Mouse (Mus musculus) MEL (cell line): ENCODE data around the gene Nelfcd. TPM values are rescaled to one million over a fixed set of nuclear protein-coding genes. Genes with fewer than 3 reads are reported as not detected.

ENCODE experiments used
- DNase-seq: peaks from one replicate; pipeline ENCODE4 v3.0.0; 2011; ENCODE audit warnings: low read depth, low spot score
- H3K27ac ChIP-seq: 2 replicates; pipeline ENCODE4 v1.5.1; 2012; ENCODE audit warnings: low read depth, mild to moderate bottlenecking, control low read depth, low read length, moderate library complexity; ENCODE audit not compliant: control insufficient read depth
- H3K27me3 ChIP-seq, 2 experiments: fragments of 150-350 bp in 1 of 2; sonication (generic) in 1 of 2; 2 replicates each; pipeline ENCODE4 v1.6.1; 2012; ENCODE audit warnings: low read length in 2 of 2, mild to moderate bottlenecking in 2 of 2, improper control_type of control experiment in 1 of 2, moderate library complexity in 1 of 2; ENCODE audit not compliant: insufficient read depth in 2 of 2, control insufficient read depth in 1 of 2
- H3K36me3 ChIP-seq, 2 experiments: 2 replicates each; pipeline ENCODE4 v1.6.1; 2012 to 2014; ENCODE audit warnings: low read length in 2 of 2, improper control_type of control experiment in 1 of 2, inconsistent platforms in 1 of 2, mild to moderate bottlenecking in 1 of 2; ENCODE audit not compliant: insufficient read depth in 2 of 2, control insufficient read depth in 1 of 2
- H3K4me1 ChIP-seq, 2 experiments: fragments of 150-350 bp in 1 of 2; sonication (generic) in 1 of 2; 2 replicates each; pipeline ENCODE4 v1.6.1; 2012; ENCODE audit warnings: low read length in 2 of 2, improper control_type of control experiment in 1 of 2, mild to moderate bottlenecking in 1 of 2; ENCODE audit not compliant: insufficient read depth in 2 of 2, control insufficient read depth in 1 of 2
- H3K4me3 ChIP-seq, 2 experiments: fragments of 150-350 bp in 1 of 2; sonication (generic) in 1 of 2; 2 replicates each; pipeline ENCODE4 v1.5.1; 2012; ENCODE audit warnings: low read depth in 2 of 2, low read length in 2 of 2, mild to moderate bottlenecking in 2 of 2, moderate library complexity in 2 of 2, control low read depth in 1 of 2, improper control_type of control experiment in 1 of 2; ENCODE audit not compliant: control insufficient read depth in 1 of 2, insufficient read depth in 1 of 2
- H3K79me2 ChIP-seq: 2 replicates; pipeline ENCODE4 v1.6.1; 2012; ENCODE audit warnings: mild to moderate bottlenecking, low read length, moderate library complexity; ENCODE audit not compliant: control insufficient read depth, poor library complexity, insufficient read depth
- H3K9ac ChIP-seq: 2 replicates; pipeline ENCODE4 v1.6.1; 2012; ENCODE audit warnings: low read depth, mild to moderate bottlenecking, control low read depth, low read length, moderate library complexity; ENCODE audit not compliant: control insufficient read depth, poor library complexity, severe bottlenecking
- H3K9me3 ChIP-seq: fragments of 150-350 bp; sonication (generic); replicated peaks from 2 replicates; pipeline ENCODE4 v1.6.1; 2012; ENCODE audit warnings: mild to moderate bottlenecking, low read length, improper control_type of control experiment, moderate library complexity; ENCODE audit not compliant: insufficient read depth
- CHD1 ChIP-seq: IDR thresholded peaks from 2 replicates; pipeline ENCODE4 v1.6.1; 2012; ENCODE audit warnings: low read depth, mild to moderate bottlenecking, inconsistent platforms, low read length, improper control_type of control experiment
- CHD2 ChIP-seq: IDR thresholded peaks from 2 replicates; pipeline ENCODE4 v1.6.1; 2011; ENCODE audit warnings: low read length, improper control_type of control experiment
- ELF1 ChIP-seq: IDR thresholded peaks from 2 replicates; pipeline ENCODE4 v1.6.1; 2014; ENCODE audit warnings: low read depth, mild to moderate bottlenecking, inconsistent platforms, low read length, improper control_type of control experiment, moderate library complexity
- GATA1 ChIP-seq: IDR thresholded peaks from 2 replicates; pipeline ENCODE4 v1.6.1; 2011; ENCODE audit warnings: low read depth, low read length, improper control_type of control experiment
- HCFC1 ChIP-seq: IDR thresholded peaks from 2 replicates; pipeline ENCODE4 v1.6.1; 2012; ENCODE audit warnings: low read depth, mild to moderate bottlenecking, inconsistent platforms, low read length, improper control_type of control experiment, moderate library complexity
- KAT2A ChIP-seq: conservative IDR thresholded peaks from 2 replicates; pipeline ENCODE4 v1.6.1; 2012; ENCODE audit warnings: low read depth, low read length, improper control_type of control experiment, inconsistent platforms
- MAX ChIP-seq: IDR thresholded peaks from 2 replicates; pipeline ENCODE4 v1.6.1; 2011; ENCODE audit warnings: low read length, improper control_type of control experiment
- MAZ ChIP-seq: IDR thresholded peaks from 2 replicates; pipeline ENCODE4 v1.6.1; 2012; ENCODE audit warnings: low read depth, mild to moderate bottlenecking, inconsistent platforms, low read length, improper control_type of control experiment
- MYB ChIP-seq: IDR thresholded peaks from 2 replicates; pipeline ENCODE4 v1.6.1; 2011; ENCODE audit warnings: mild to moderate bottlenecking, low read depth, low read length, improper control_type of control experiment
- MYC ChIP-seq: IDR thresholded peaks from 2 replicates; pipeline ENCODE4 v1.6.1; 2011; ENCODE audit warnings: low read depth, mild to moderate bottlenecking, low read length, improper control_type of control experiment, moderate library complexity
- NRF1 ChIP-seq: IDR thresholded peaks from 2 replicates; pipeline ENCODE4 v1.6.1; 2014; ENCODE audit warnings: low read depth, mild to moderate bottlenecking, inconsistent platforms, low read length, improper control_type of control experiment, moderate library complexity; ENCODE audit not compliant: poor library complexity, insufficient read depth, severe bottlenecking
- POLR2A ChIP-seq, 2 experiments: IDR thresholded peaks; 2 replicates each; pipeline ENCODE4 v1.6.1; 2011 to 2012; ENCODE audit warnings: low read length in 2 of 2, mild to moderate bottlenecking in 2 of 2, control low read depth in 1 of 2, improper control_type of control experiment in 1 of 2, low read depth in 1 of 2, moderate library complexity in 1 of 2; ENCODE audit not compliant: control insufficient read depth in 1 of 2, insufficient read depth in 1 of 2, poor library complexity in 1 of 2
- POLR2AphosphoS2 ChIP-seq: IDR thresholded peaks from 2 replicates; pipeline ENCODE4 v1.6.1; 2011; ENCODE audit warnings: low read length, improper control_type of control experiment
- RAD21 ChIP-seq: IDR thresholded peaks from 2 replicates; pipeline ENCODE4 v1.6.1; 2011; ENCODE audit warnings: mild to moderate bottlenecking, low read depth, low read length, improper control_type of control experiment
- SIN3A ChIP-seq: IDR thresholded peaks from 2 replicates; pipeline ENCODE4 v1.6.1; 2012; ENCODE audit warnings: low read length, improper control_type of control experiment, inconsistent platforms
- SMC3 ChIP-seq: IDR thresholded peaks from 2 replicates; pipeline ENCODE4 v1.6.1; 2011; ENCODE audit warnings: low read depth, low read length, improper control_type of control experiment
- TAL1 ChIP-seq: IDR thresholded peaks from 2 replicates; pipeline ENCODE4 v1.6.1; 2012; ENCODE audit warnings: mild to moderate bottlenecking, inconsistent platforms, low read length, moderate library complexity, mixed read lengths
- TBP ChIP-seq: IDR thresholded peaks from 2 replicates; pipeline ENCODE4 v1.8.0; 2011; ENCODE audit warnings: low read depth, low read length, improper control_type of control experiment
- TCF12 ChIP-seq: IDR thresholded peaks from 2 replicates; pipeline ENCODE4 v1.6.1; 2014; ENCODE audit warnings: low read depth, mild to moderate bottlenecking, inconsistent platforms, low read length, improper control_type of control experiment, moderate library complexity
- UBTF ChIP-seq: IDR thresholded peaks from 2 replicates; pipeline ENCODE4 v1.6.1; 2012; ENCODE audit warnings: low read depth, mild to moderate bottlenecking, inconsistent platforms, low read length, improper control_type of control experiment, moderate library complexity, borderline replicate concordance; ENCODE audit not compliant: insufficient read depth
- ZKSCAN1 ChIP-seq: IDR thresholded peaks from 2 replicates; pipeline ENCODE4 v1.6.1; 2012; ENCODE audit warnings: low read depth, mild to moderate bottlenecking, inconsistent platforms, low read length, improper control_type of control experiment, moderate library complexity
- ZNF384 ChIP-seq: IDR thresholded peaks from 2 replicates; pipeline ENCODE4 v1.6.1; 2012; ENCODE audit warnings: low read depth, mild to moderate bottlenecking, inconsistent platforms, low read length, improper control_type of control experiment
- polyA plus RNA-seq, 2 experiments: library from polyadenylated mRNA; stranded (reverse) in 1 of 2; unstranded in 1 of 2; fragments of >175 nt in 1 of 2; fragments of >200 nt in 1 of 2; gene quantifications; 2 replicates each; pipeline versions ENCODE4 v1.2.1 to v1.2.4; 2012; ENCODE audit warnings: low replicate concordance in 2 of 2, low read depth in 1 of 2; ENCODE audit not compliant: insufficient read length in 2 of 2, insufficient read depth in 1 of 2, missing spikeins in 1 of 2
- total RNA-seq: library from RNA; depleted of rRNA; stranded (reverse); fragments of 300-350 nt; gene quantifications from 2 replicates; pipeline ENCODE4 v1.2.3, GENCODE M21; 2012

Nelfcd gene
- total and polyA plus RNA-seq, 3 experiments, result 46.8 to 89.0 (median 74.8) TPM

- Histone ChIP-seq H3K4me1 (peaks cover 0 to 8% of the 10 kb centered on the region in 2 experiments; a peak in 2 of 4 replicates), H3K4me3 (no peak overlapping the region), H3K9ac (no peak overlapping the region), H3K27ac (no peak overlapping the region), H3K36me3 (no peaks in the 10 kb centered on the region; a peak in 1 of 4 replicates), H3K79me2 (no peaks in the 10 kb centered on the region), H3K9me3 (no peaks in the 10 kb centered on the region), H3K27me3 (no peaks in the 10 kb centered on the region)
- TF ChIP-seq POLR2AphosphoS2, result no peak
- no peak for TF ChIP-seq MYC
- TF ChIP-seq MYB, result no peak
- TF ChIP-seq SIN3A, result no peak
- no peak for DNase-seq
These were observed 29.4 kb downstream of the Nelfcd start for GRCm38 (mm10) chr2:174445018-174445417.

GRCm38 (mm10) chr2:174446492-174446891 lies 30.9 kb downstream of the Nelfcd start:
- no peaks in the 10 kb centered on the region for H3K9me3 ChIP-seq
- no peaks in the 10 kb centered on the region; a peak in 2 of 4 replicates for H3K36me3 ChIP-seq
- no peak overlapping the region for H3K27ac ChIP-seq
- no peak for DNase-seq
- H3K4me1 ChIP-seq, result peaks cover 3 to 15% of the 10 kb centered on the region in 2 experiments
- no peak for TF ChIP-seq KAT2A
- no peak for TF ChIP-seq TBP
- no peak for TF ChIP-seq TAL1
- TF ChIP-seq GATA1, result no peak
- TF ChIP-seq MAX, result no peak
- TF ChIP-seq CHD1, result no peak
- TF ChIP-seq NRF1, result no peak
- no peak for TF ChIP-seq RAD21
- TF ChIP-seq UBTF, result no peak
- no peak for TF ChIP-seq POLR2A (IDR thresholded peaks at IDR 0.05; ENCODE audit: control insufficient read depth in 1 of 2, insufficient read depth in 1 of 2, low read depth in 1 of 2, low read length in 2 of 2, poor library complexity in 1 of 2)
- no peaks in the 10 kb centered on the region for H3K79me2 ChIP-seq
- H3K4me3 ChIP-seq, result no peak overlapping the region
- H3K27me3 ChIP-seq, result no peaks in the 10 kb centered on the region
- no peak overlapping the region for H3K9ac ChIP-seq

- TF ChIP-seq ZKSCAN1 (no peak), TBP (no peak), CHD2 (no peak), ELF1 (no peak), HCFC1 (no peak), CHD1 (no peak), ZNF384 (no peak), MAZ (no peak), SMC3 (no peak), MYC (no peak), TAL1 (no peak), MAX (no peak), GATA1 (no peak), TCF12 (no peak)
- TF ChIP-seq, all 39 proteins: peak for 0
- DNase-seq, result no peak
- H3K9ac ChIP-seq, result no peak overlapping the region
- no peaks in the 10 kb centered on the region for H3K9me3 ChIP-seq
- no peaks in the 10 kb centered on the region for H3K79me2 ChIP-seq
- no peaks in the 10 kb centered on the region for H3K27me3 ChIP-seq
- no peak overlapping the region for H3K4me3 ChIP-seq
- H3K4me1 ChIP-seq, result peaks cover 3 to 18% of the 10 kb centered on the region in 2 experiments
- no peaks in the 10 kb centered on the region; a peak in 2 of 4 replicates for H3K36me3 ChIP-seq
- H3K27ac ChIP-seq, result no peak overlapping the region
These were observed 31.3 kb downstream of the Nelfcd start for GRCm38 (mm10) chr2:174446905-174447304.
